Mouse (Mus musculus) intestine, embryonic 14.5 days (tissue): ENCODE data around the gene Gnat1. TPM values are rescaled to one million over a fixed set of nuclear protein-coding genes. Genes with fewer than 3 reads are reported as not detected.

Experiments used
- ATAC-seq: fragments of 200-750 bp; cut with Nextera tagmentation; replicated peaks from 2 replicates; pipeline ENCODE4 v1.8.0; 2017; ENCODE audit warnings: low read depth, moderate number of reproducible peaks, moderate TSS enrichment, moderate library complexity; ENCODE audit not compliant: low FRiP score, low TSS enrichment
- DNase-seq: peaks from one replicate; pipeline ENCODE4 v3.0.0-alpha.2; 2018; ENCODE audit warnings: low spot score
- H3K27ac ChIP-seq: fragments of 300-500 bp; sonication (generic); 2 replicates; pipeline ENCODE4 v1.5.1; 2014; ENCODE audit warnings: low read depth, mild to moderate bottlenecking, control low read depth
- H3K27me3 ChIP-seq: fragments of 300-500 bp; sonication (generic); replicated peaks from 2 replicates; pipeline ENCODE4 v1.6.1; 2014; ENCODE audit warnings: low read length, control low read depth; ENCODE audit not compliant: control insufficient read depth, insufficient read depth
- H3K36me3 ChIP-seq: fragments of 300-500 bp; sonication (generic); 2 replicates; pipeline ENCODE4 v1.6.1; 2014; ENCODE audit warnings: low read length, control low read depth; ENCODE audit not compliant: control insufficient read depth, insufficient read depth
- H3K4me1 ChIP-seq: fragments of 300-500 bp; sonication (generic); replicated peaks from 2 replicates; pipeline ENCODE4 v1.6.1; 2014; ENCODE audit warnings: low read length, control low read depth, mixed read lengths; ENCODE audit not compliant: control insufficient read depth, insufficient read depth
- H3K4me2 ChIP-seq: fragments of 300-500 bp; sonication (generic); 2 replicates; pipeline ENCODE4 v1.6.1; 2014; ENCODE audit warnings: low read length
- H3K4me3 ChIP-seq: fragments of 300-500 bp; sonication (generic); 2 replicates; pipeline ENCODE4 v1.5.1; 2014; ENCODE audit warnings: low read depth, low read length, control low read depth, mixed read lengths
- H3K9ac ChIP-seq: fragments of 300-500 bp; sonication (generic); 2 replicates; pipeline ENCODE4 v1.6.1; 2014; ENCODE audit warnings: mild to moderate bottlenecking, low read length
- H3K9me3 ChIP-seq: fragments of 300-500 bp; sonication (generic); 2 replicates; pipeline ENCODE4 v1.6.1; 2016; ENCODE audit warnings: low read length, control low read depth; ENCODE audit not compliant: control insufficient read depth
- whole genome bisulfite sequencing: fragments of 180-500 bp; shearing (Covaris S2); extraction: QIAGEN DNeasy Blood & Tissue Kit; methylation state at CpG from one replicate; pipeline ENCODE4 v1.1.7; 2014; 5-methylcytosine and 5-hydroxymethylcytosine counted together
- polyA plus RNA-seq: library from polyadenylated mRNA; unstranded; fragments of >200 nt; fragmentation: Nextera tagmentation; extraction: Ambion mirVana; gene quantifications from 2 replicates; pipeline ENCODE4 v1.2.1, GENCODE M21; 2014

The Gnat1 gene
- polyA plus RNA-seq, 1 experiment from 2014 or later: 2.6 TPM

DNA sequence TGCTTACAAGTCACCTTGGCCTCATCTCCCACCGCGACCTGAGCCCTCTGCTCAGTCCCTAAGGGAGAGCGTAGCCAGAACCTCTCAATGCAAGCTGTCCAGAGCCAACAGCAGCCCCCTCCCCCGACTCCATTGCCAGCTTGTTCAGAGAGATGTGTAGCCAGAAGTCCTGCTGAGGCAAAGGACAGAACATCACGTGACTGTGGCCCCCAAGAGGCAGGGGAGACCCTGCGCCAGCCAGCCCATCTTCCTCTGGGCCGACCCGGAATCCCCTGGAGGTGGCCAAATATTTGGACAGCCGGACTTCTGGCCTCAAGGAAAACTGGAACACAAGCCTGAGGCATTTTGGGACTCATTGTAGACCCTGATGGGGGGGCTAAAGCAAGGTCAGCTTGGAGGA, 16.0 kb downstream of the Gnat1 start:
- no peak overlapping the region for H3K9ac ChIP-seq
- no peak overlapping the region for H3K27ac ChIP-seq
- no peak for ATAC-seq
- peaks cover 7% of the 10 kb centered on the region for H3K4me1 ChIP-seq
- no peak for DNase-seq
- 61% methylated on average over 9 of the region's 9 CpGs for WGBS
- no peak overlapping the region for H3K4me3 ChIP-seq
- peaks cover 16% of the 10 kb centered on the region for H3K27me3 ChIP-seq
- no peak overlapping the region for H3K4me2 ChIP-seq
- no peaks in the 10 kb centered on the region for H3K9me3 ChIP-seq
- H3K36me3 ChIP-seq: no peaks in the 10 kb centered on the region

DNA sequence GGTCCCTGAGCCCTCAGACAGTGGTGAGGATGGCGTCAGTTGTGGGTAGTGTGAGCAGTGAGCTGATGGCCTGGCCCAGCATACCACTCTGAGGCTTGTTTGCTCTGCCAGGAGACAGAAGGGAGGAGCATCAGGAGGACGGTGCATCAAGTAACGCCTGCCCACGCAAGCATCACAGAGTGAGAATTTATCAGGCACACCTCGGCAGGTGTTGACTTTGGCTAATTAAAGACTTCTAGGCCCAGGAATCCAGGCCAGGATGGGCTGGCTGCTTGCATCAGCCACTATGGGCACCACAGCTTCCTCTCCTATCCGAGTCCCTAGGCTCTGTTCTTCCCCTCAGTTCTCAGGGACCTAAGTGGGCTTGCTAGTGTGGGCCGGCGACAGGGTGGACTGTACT, 17.2 kb downstream of the Gnat1 start:
- H3K4me3 ChIP-seq: no peak overlapping the region
- DNase-seq (no peak), ATAC-seq (no peak)
- H3K9me3 ChIP-seq: no peaks in the 10 kb centered on the region
- no peak overlapping the region for H3K4me2 ChIP-seq
- WGBS: 78% methylated on average over 8 of the region's 8 CpGs
- H3K9ac ChIP-seq: no peak overlapping the region
- peaks cover 7% of the 10 kb centered on the region for H3K4me1 ChIP-seq
- H3K27ac ChIP-seq: no peak overlapping the region
- no peaks in the 10 kb centered on the region for H3K36me3 ChIP-seq
- peaks cover 16% of the 10 kb centered on the region for H3K27me3 ChIP-seq

DNA sequence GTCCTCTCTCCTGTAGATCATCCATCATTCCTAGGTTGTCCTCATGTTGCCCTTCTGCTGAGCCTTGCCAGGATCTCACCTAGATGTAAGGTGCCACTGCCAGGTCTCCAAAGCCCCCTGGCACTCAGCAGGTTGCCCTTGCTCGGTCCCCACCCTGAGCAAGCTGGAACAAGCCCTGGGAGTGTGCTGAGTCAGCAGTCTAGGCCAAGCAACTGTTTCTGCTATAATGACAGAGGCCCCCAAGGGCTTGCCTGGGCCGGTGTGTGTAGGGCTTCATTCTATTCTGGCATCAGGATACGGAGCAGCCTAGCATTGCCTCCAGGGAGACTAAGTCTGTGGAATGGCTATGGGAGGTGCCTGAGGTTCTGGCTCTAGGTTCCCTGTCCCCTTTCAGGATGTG, 18.7 kb downstream of the Gnat1 start:
- ATAC-seq: no peak
- 71% methylated on average over 3 of the region's 3 CpGs for WGBS
- no peak overlapping the region for H3K27ac ChIP-seq

DNA sequence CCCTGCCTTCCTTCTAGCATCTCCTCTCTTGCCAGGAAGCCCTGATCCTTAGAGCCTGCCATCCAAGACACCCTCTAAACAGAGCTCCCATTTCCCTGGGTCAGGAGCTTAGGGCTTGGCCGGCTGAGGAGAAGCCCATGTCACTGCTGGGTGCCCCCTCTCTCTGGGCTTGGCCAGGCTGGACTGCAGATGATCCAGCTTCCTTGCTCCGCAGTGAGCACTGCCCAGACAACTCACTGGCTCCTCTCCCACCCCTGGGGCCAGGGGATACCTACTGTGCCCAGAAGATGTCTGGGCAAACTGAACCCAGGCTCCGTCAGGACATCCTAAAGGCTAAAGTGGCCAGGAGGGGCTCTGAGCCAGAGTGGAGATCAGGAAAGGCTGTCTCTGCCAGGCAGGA, 19.6 kb downstream of the Gnat1 start:
- Histone ChIP-seq H3K4me2 (no peak overlapping the region), H3K9ac (no peak overlapping the region), H3K27me3 (no peaks in the 10 kb centered on the region), H3K27ac (no peak overlapping the region), H3K4me1 (0 out of 2 replicates have a peak, but pooled peaks cover 3% of the 10 kb centered on the region), H3K9me3 (no peaks in the 10 kb centered on the region), H3K4me3 (no peak overlapping the region), H3K36me3 (no peaks in the 10 kb centered on the region)
- DNase-seq: no peak
- 83% methylated on average over 3 of the region's 3 CpGs for WGBS
- no peak for ATAC-seq

More for the DNA sequence above, 18.7 kb downstream of the Gnat1 start:
- Histone ChIP-seq H3K4me1 (0 out of 2 replicates have a peak, but pooled peaks cover 3% of the 10 kb centered on the region), H3K9ac (no peak overlapping the region), H3K36me3 (no peaks in the 10 kb centered on the region), H3K4me2 (no peak overlapping the region), H3K4me3 (no peak overlapping the region), H3K27me3 (peaks cover 6% of the 10 kb centered on the region), H3K9me3 (no peaks in the 10 kb centered on the region)
- no peak for DNase-seq

DNA sequence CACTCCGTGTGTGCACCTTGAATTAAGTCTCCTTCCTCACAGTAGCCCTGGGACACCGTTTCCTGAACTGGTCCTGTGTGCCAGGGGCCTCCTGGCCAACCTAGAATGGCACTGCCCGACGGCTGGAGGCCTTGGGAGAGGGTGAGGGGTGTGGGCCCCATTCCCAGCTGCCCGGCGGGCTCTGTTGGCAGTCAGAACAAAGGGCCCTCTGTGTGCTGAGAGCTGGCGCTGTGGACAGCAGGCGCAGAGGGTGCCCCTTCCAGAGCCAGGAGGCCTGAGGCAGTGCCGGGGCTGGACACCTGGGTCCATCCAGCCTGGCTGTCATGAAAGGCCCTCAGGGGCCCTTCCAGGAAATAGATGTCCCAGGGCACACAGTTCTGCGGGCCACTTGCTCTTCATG, 20.0 kb downstream of the Gnat1 start:
- Histone ChIP-seq H3K4me1 (0 out of 2 replicates have a peak, but pooled peaks cover 3% of the 10 kb centered on the region), H3K27me3 (no peaks in the 10 kb centered on the region), H3K27ac (no peak overlapping the region), H3K9me3 (no peaks in the 10 kb centered on the region), H3K9ac (no peak overlapping the region), H3K4me2 (no peak overlapping the region), H3K4me3 (no peak overlapping the region), H3K36me3 (no peaks in the 10 kb centered on the region)
- DNase-seq (no peak), ATAC-seq (0 out of 2 replicates have a peak, but pooled peaks have one; percentile 20)
- WGBS: 94% methylated on average over 10 of the region's 10 CpGs

DNA sequence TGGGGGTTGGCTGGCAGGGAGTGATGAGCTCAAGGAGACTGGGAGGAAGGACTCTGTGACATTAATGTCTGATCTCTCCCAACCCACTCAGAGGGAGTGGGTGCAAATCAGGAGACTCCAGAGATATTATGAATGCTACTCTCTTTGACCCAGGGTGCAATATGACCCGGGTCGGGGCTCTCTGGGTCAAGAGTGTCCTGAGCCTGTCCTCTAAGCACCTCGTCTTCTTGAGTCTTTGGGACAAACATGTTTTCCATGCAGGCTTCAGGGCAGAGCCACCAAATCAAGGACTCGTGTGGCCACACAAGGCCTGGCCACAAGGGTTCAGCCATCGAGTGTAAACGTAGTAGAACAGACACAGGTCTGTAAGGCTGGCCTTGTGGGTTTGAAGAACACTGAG, 21.4 kb downstream of the Gnat1 start:
- no peak overlapping the region for H3K4me2 ChIP-seq
- 82% methylated on average over 6 of the region's 6 CpGs for WGBS
- H3K9me3 ChIP-seq: no peaks in the 10 kb centered on the region
- H3K27ac ChIP-seq: no peak overlapping the region
- no peaks in the 10 kb centered on the region for H3K36me3 ChIP-seq
- DNase-seq (no peak), ATAC-seq (no peak)
- no peak overlapping the region for H3K9ac ChIP-seq
- no peaks in the 10 kb centered on the region for H3K27me3 ChIP-seq
- H3K4me1 ChIP-seq: 0 out of 2 replicates have a peak, but pooled peaks cover 3% of the 10 kb centered on the region
- H3K4me3 ChIP-seq: no peak overlapping the region

DNA sequence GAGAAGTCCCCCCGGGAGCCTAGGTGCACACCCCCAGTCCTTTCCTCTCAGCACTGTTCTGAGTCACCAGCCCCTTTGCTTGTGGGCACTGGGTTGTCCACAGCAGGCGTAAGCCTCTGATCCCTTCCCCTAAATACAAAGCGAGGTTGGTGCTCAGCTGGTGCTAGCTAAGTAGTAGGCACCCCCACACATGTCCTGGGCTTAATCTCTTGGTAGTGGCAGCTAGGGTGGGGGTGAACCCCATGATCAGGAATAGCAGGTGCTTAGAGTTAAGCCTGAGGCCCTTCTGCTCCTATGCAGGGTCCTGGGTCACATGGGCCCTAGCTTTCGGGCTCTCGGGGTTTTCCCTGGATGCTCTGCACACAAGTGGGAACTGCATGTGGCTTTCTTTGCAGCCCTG, 22.4 kb downstream of the Gnat1 start:
- no peak for ATAC-seq
- WGBS: 91% methylated on average over 5 of the region's 5 CpGs
- no peak for DNase-seq
- Histone ChIP-seq H3K27me3 (no peaks in the 10 kb centered on the region), H3K36me3 (no peaks in the 10 kb centered on the region), H3K9ac (no peak overlapping the region), H3K4me1 (0 out of 2 replicates have a peak, but pooled peaks cover 3% of the 10 kb centered on the region), H3K4me3 (no peak overlapping the region), H3K9me3 (no peaks in the 10 kb centered on the region), H3K27ac (no peak overlapping the region), H3K4me2 (no peak overlapping the region)

DNA sequence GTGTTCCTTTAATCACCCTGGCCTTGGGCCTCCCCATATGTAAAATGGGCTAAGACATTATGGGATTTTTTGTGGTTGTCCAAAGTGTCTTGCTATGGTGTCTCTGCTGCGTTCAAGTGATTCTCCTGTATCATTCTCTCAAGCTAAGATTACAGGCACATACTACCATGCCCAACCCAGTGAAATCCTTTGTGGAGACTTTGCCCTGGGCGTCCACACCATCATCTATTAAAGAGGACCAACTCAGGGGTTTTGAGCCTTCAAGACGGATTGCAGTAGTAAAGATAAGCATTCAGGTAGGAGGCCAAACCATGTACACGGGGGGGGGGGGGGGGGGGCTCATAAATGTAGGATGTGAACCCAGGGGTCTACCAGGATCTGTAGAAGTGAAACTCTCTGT, 24.9 kb downstream of the Gnat1 start:
- DNase-seq: no peak
- Histone ChIP-seq H3K9ac (no peak overlapping the region), H3K27ac (no peak overlapping the region), H3K4me2 (no peak overlapping the region), H3K4me1 (0 out of 2 replicates have a peak, but pooled peaks cover 9% of the 10 kb centered on the region), H3K36me3 (no peaks in the 10 kb centered on the region), H3K27me3 (no peaks in the 10 kb centered on the region), H3K4me3 (no peak overlapping the region), H3K9me3 (no peaks in the 10 kb centered on the region)
- ATAC-seq: no peak
- WGBS: 80% methylated on average over 4 of the region's 4 CpGs

DNA sequence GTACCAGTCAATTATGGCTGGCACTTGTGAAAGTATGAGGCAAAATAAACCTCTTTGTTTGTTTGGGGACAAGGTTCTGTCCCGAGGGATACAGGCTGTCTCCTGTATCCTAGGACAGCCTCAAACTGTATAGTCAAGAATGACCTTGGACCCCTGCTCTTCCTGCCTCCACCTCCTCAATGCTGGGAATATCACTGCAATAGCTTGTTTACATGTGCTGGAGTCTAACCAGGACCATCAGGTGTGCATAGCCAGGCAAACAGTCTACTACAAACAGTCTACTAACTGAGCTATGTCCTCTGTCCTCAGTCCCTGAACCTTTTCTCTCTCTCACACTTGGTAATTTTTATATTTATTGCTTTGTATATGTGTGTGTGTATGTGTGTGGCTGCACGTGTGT, 26.0 kb downstream of the Gnat1 start:
- no peak overlapping the region for H3K4me3 ChIP-seq
- no peaks in the 10 kb centered on the region for H3K27me3 ChIP-seq
- H3K36me3 ChIP-seq: no peaks in the 10 kb centered on the region
- no peaks in the 10 kb centered on the region for H3K9me3 ChIP-seq
- no peak overlapping the region for H3K9ac ChIP-seq
- no peak overlapping the region for H3K27ac ChIP-seq
- ATAC-seq: no peak
- no peak overlapping the region for H3K4me2 ChIP-seq
- DNase-seq: no peak
- 0 out of 2 replicates have a peak, but pooled peaks cover 9% of the 10 kb centered on the region for H3K4me1 ChIP-seq
- 71% methylated on average over 2 of the region's 2 CpGs for WGBS
